8 mouse cellular contexts compared by ENCODE assay signal in the genomic region with DNA sequence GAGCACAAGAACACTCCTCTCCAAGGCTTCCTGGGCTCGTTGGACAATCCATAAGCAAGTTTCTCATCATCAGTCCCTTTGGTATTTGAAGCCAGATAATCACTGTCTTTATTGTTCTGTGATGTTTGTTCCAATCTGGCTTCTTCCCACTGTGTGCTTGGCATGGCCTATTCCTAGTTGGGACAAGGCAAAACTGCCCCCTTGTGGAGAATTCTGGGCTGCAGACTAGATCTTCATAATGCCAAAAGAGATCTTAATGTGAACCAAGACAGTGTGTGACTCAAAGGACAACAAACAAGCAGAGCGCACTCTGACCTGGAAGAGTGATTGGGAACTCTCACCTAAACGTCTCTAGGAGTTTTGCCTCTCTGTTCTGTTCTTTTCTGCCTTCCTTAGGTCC. TPM values are rescaled to one million over a fixed set of nuclear protein-coding genes. Genes with fewer than 3 reads are reported as not detected.
DNase-seq lines count a peak whose midpoint lies in the region; ATAC-seq and TF ChIP-seq lines count a peak whose summit lies in the region.

No protein-coding gene starts in this region.

- peak; percentile 44 for TF ChIP-seq CTCF in left cerebral cortex, adult 2 months (IDR thresholded peaks at IDR 0.05)

- H3K36me3 ChIP-seq in embryonic facial prominence, embryonic 11.5 days (replicated peaks; ENCODE audit: control insufficient read depth, insufficient read depth, low read depth, low read length): no peaks in the 10 kb centered on the region
- no peaks in the 10 kb centered on the region for H3K36me3 ChIP-seq in embryonic facial prominence, embryonic 10.5 days (replicated peaks)
- H3K36me3 ChIP-seq in hindbrain, embryonic 14.5 days (replicated peaks; ENCODE audit: control insufficient read depth, insufficient read depth): no peaks in the 10 kb centered on the region

- no peak overlapping the region for H3K9ac ChIP-seq in embryonic facial prominence, embryonic 11.5 days (replicated peaks; ENCODE audit: low read length)
- H3K9ac ChIP-seq in hindbrain, embryonic 14.5 days: no peak overlapping the region

- H3K4me3 ChIP-seq in embryonic facial prominence, embryonic 11.5 days (ENCODE audit: low read depth, low read length): no peak overlapping the region
- no peak overlapping the region for H3K4me3 ChIP-seq in embryonic facial prominence, embryonic 10.5 days
- H3K4me3 ChIP-seq in left cerebral cortex, adult 2 months: no peak overlapping the region
- H3K4me3 ChIP-seq in hindbrain, embryonic 14.5 days (replicated peaks; ENCODE audit: low read length): no peak overlapping the region

- no peak for ATAC-seq in embryonic facial prominence, embryonic 11.5 days (replicated peaks; ENCODE audit: insufficient number of reproducible peaks, low FRiP score, low TSS enrichment, low read depth)
- no peak for ATAC-seq in hindbrain, embryonic 14.5 days (ENCODE audit: low FRiP score)

- intact Hi-C loops in left cerebral cortex, adult 2 months (cut with DNase I): no loop called here

- H3K9me3 ChIP-seq in embryonic facial prominence, embryonic 11.5 days (replicated peaks; ENCODE audit: control insufficient read depth, low read length): no peaks in the 10 kb centered on the region
- no peaks in the 10 kb centered on the region for H3K9me3 ChIP-seq in embryonic facial prominence, embryonic 10.5 days
- H3K9me3 ChIP-seq in hindbrain, embryonic 14.5 days (ENCODE audit: control insufficient read depth, low read length): no peaks in the 10 kb centered on the region

- H3K4me1 ChIP-seq in embryonic facial prominence, embryonic 11.5 days (ENCODE audit: control insufficient read depth, insufficient read depth, low read length): no peaks in the 10 kb centered on the region
- H3K4me1 ChIP-seq in embryonic facial prominence, embryonic 10.5 days: 0 out of 2 replicates have a peak, but pooled peaks cover 4% of the 10 kb centered on the region
- H3K4me1 ChIP-seq in hindbrain, embryonic 14.5 days (replicated peaks; ENCODE audit: control insufficient read depth, insufficient read depth, low read length): no peaks in the 10 kb centered on the region

- no peak overlapping the region for H3K4me2 ChIP-seq in embryonic facial prominence, embryonic 11.5 days (ENCODE audit: low read depth, low read length)
- H3K4me2 ChIP-seq in hindbrain, embryonic 14.5 days (replicated peaks): no peak overlapping the region

- 52% methylated on average over 3 of the region's 3 CpGs for WGBS in embryonic facial prominence, embryonic 11.5 days
- WGBS in embryonic facial prominence, embryonic 10.5 days: 51% methylated on average over 3 of the region's 3 CpGs
- WGBS in hindbrain, embryonic 14.5 days: 46% methylated on average over 3 of the region's 3 CpGs

- no peak overlapping the region for H3K27ac ChIP-seq in embryonic facial prominence, embryonic 11.5 days (replicated peaks; ENCODE audit: low read depth, low read length)
- no peak overlapping the region for H3K27ac ChIP-seq in embryonic facial prominence, embryonic 10.5 days (replicated peaks)
- H3K27ac ChIP-seq in left cerebral cortex, adult 2 months: no peak overlapping the region
- no peak overlapping the region for H3K27ac ChIP-seq in hindbrain, embryonic 14.5 days

- H3K27me3 ChIP-seq in embryonic facial prominence, embryonic 11.5 days (ENCODE audit: control insufficient read depth, insufficient read depth, low read length): no peaks in the 10 kb centered on the region
- H3K27me3 ChIP-seq in embryonic facial prominence, embryonic 10.5 days (replicated peaks; ENCODE audit: low read depth, poor library complexity, severe bottlenecking): no peaks in the 10 kb centered on the region
- no peaks in the 10 kb centered on the region for H3K27me3 ChIP-seq in hindbrain, embryonic 14.5 days (ENCODE audit: control insufficient read depth, insufficient read depth, low read length)

- DNase-seq in embryonic facial prominence, embryonic 11.5 days (ENCODE audit: low spot score): peak; percentile 32
- DNase-seq in embryonic facial prominence, embryonic 10.5 days (ENCODE audit: low spot score): no peak
- DNase-seq in left cerebral cortex, adult 2 months (ENCODE audit: extremely low spot score in 1 of 2, low spot score in 2 of 2): no peak
- DNase-seq in left cerebral cortex, adult 11 months (ENCODE audit: low spot score): no peak
- peak; percentile 55 for DNase-seq in ES-CJ7 (ENCODE audit: low read depth, low spot score)
- DNase-seq in cerebellum, postnatal 25 days: peak; percentile 6 to 51
- no peak for DNase-seq in frontal cortex, postnatal 14 days (ENCODE audit: low spot score in 2 of 2)
- no peak for DNase-seq in hindbrain, embryonic 14.5 days (ENCODE audit: low spot score)

RNA-seq across cellular contexts. Expression of a gene that starts 23.4 kb away (rescaled TPM):
- polyA plus RNA-seq in embryonic facial prominence, embryonic 11.5 days (2014; fragmentation: Nextera tagmentation; extraction: Ambion mirVana): 1.6 and 2.6 TPM in 2 replicates
- 1.7 and 2.3 TPM in 2 replicates for polyA plus RNA-seq in embryonic facial prominence, embryonic 10.5 days (2016; fragmentation: Nextera tagmentation; extraction: Ambion mirVana)
- total RNA-seq in left cerebral cortex, adult 2 months (2021): 1 to 10 TPM; 2.6 to 2.9 TPM
- 21.1 and 21.2 TPM in 2 replicates for polyA plus RNA-seq in hindbrain, embryonic 14.5 days (2014; fragmentation: Nextera tagmentation; extraction: Ambion mirVana)

Comparison
In these comparisons a context has a peak if more than half of its experiments do, and no peak if none do; other contexts are left out.
1. DNase-seq: peak in embryonic facial prominence, embryonic 11.5 days (single experiment), ES-CJ7 (single experiment) and cerebellum, postnatal 25 days (2 of 2); none in embryonic facial prominence, embryonic 10.5 days (single experiment), left cerebral cortex, adult 2 months (0 of 2), left cerebral cortex, adult 11 months (single experiment), frontal cortex, postnatal 14 days (0 of 2) and hindbrain, embryonic 14.5 days (single experiment).